Mouse (Mus musculus) intestine, embryonic 14.5 days (tissue): ENCODE data around the gene Prss54. TPM values are rescaled to one million over a fixed set of nuclear protein-coding genes. Genes with fewer than 3 reads are reported as not detected.

Source experiments
- ATAC-seq: fragments of 200-750 bp; cut with Nextera tagmentation; replicated peaks from 2 replicates; pipeline ENCODE4 v1.8.0; 2017; ENCODE audit warnings: low read depth, moderate number of reproducible peaks, moderate TSS enrichment, moderate library complexity; ENCODE audit not compliant: low FRiP score, low TSS enrichment
- DNase-seq: peaks from one replicate; pipeline ENCODE4 v3.0.0-alpha.2; 2018; ENCODE audit warnings: low spot score
- H3K27ac ChIP-seq: fragments of 300-500 bp; sonication (generic); 2 replicates; pipeline ENCODE4 v1.5.1; 2014; ENCODE audit warnings: low read depth, mild to moderate bottlenecking, control low read depth
- H3K27me3 ChIP-seq: fragments of 300-500 bp; sonication (generic); replicated peaks from 2 replicates; pipeline ENCODE4 v1.6.1; 2014; ENCODE audit warnings: low read length, control low read depth; ENCODE audit not compliant: control insufficient read depth, insufficient read depth
- H3K36me3 ChIP-seq: fragments of 300-500 bp; sonication (generic); 2 replicates; pipeline ENCODE4 v1.6.1; 2014; ENCODE audit warnings: low read length, control low read depth; ENCODE audit not compliant: control insufficient read depth, insufficient read depth
- H3K4me1 ChIP-seq: fragments of 300-500 bp; sonication (generic); replicated peaks from 2 replicates; pipeline ENCODE4 v1.6.1; 2014; ENCODE audit warnings: low read length, control low read depth, mixed read lengths; ENCODE audit not compliant: control insufficient read depth, insufficient read depth
- H3K4me2 ChIP-seq: fragments of 300-500 bp; sonication (generic); 2 replicates; pipeline ENCODE4 v1.6.1; 2014; ENCODE audit warnings: low read length
- H3K4me3 ChIP-seq: fragments of 300-500 bp; sonication (generic); 2 replicates; pipeline ENCODE4 v1.5.1; 2014; ENCODE audit warnings: low read depth, low read length, control low read depth, mixed read lengths
- H3K9ac ChIP-seq: fragments of 300-500 bp; sonication (generic); 2 replicates; pipeline ENCODE4 v1.6.1; 2014; ENCODE audit warnings: mild to moderate bottlenecking, low read length
- H3K9me3 ChIP-seq: fragments of 300-500 bp; sonication (generic); 2 replicates; pipeline ENCODE4 v1.6.1; 2016; ENCODE audit warnings: low read length, control low read depth; ENCODE audit not compliant: control insufficient read depth
- WGBS: fragments of 180-500 bp; shearing (Covaris S2); extraction: QIAGEN DNeasy Blood & Tissue Kit; methylation state at CpG from one replicate; pipeline ENCODE4 v1.1.7; 2014; 5-methylcytosine and 5-hydroxymethylcytosine counted together
- polyA plus RNA-seq: library from polyadenylated mRNA; unstranded; fragments of >200 nt; fragmentation: Nextera tagmentation; extraction: Ambion mirVana; gene quantifications from 2 replicates; pipeline ENCODE4 v1.2.1, GENCODE M21; 2014

Prss54 gene
- polyA plus RNA-seq, 1 experiment from 2014 or later = not detected

- H3K9ac ChIP-seq = no peak overlapping the region
- H3K9me3 ChIP-seq = no peaks in the 10 kb centered on the region
- no peaks in the 10 kb centered on the region for H3K36me3 ChIP-seq
- no peak overlapping the region for H3K27ac ChIP-seq
- no peaks in the 10 kb centered on the region for H3K27me3 ChIP-seq
- DNase-seq = no peak
- no peak for ATAC-seq
- no peak overlapping the region for H3K4me3 ChIP-seq
- no peak overlapping the region for H3K4me2 ChIP-seq
- 66% methylated on average over 10 of the region's 10 CpGs for WGBS
- no peaks in the 10 kb centered on the region for H3K4me1 ChIP-seq
These were observed 13.1 kb upstream of the Prss54 start for GRCm38 (mm10) chr8:95589282-95589681.

- Histone ChIP-seq H3K9me3 (no peaks in the 10 kb centered on the region), H3K36me3 (no peaks in the 10 kb centered on the region), H3K9ac (no peak overlapping the region), H3K4me3 (no peak overlapping the region), H3K4me2 (no peak overlapping the region), H3K27ac (no peak overlapping the region), H3K4me1 (no peaks in the 10 kb centered on the region), H3K27me3 (no peaks in the 10 kb centered on the region)
- DNase-seq (no peak), ATAC-seq (no peak)
- 82% methylated on average over 1 of the region's 1 CpGs for WGBS
These were observed 11.2 kb upstream of the Prss54 start for GRCm38 (mm10) chr8:95587339-95587738.

GRCm38 (mm10) chr8:95573146-95573545 lies 3.0 kb downstream of the Prss54 start:
- no peaks in the 10 kb centered on the region for H3K36me3 ChIP-seq
- ATAC-seq = no peak

GRCm38 (mm10) chr8:95566809-95567208 lies 9.3 kb downstream of the Prss54 start:
- Histone ChIP-seq H3K27ac (no peak overlapping the region), H3K4me1 (no peaks in the 10 kb centered on the region), H3K36me3 (no peaks in the 10 kb centered on the region), H3K9me3 (peaks cover 5% of the 10 kb centered on the region; the same call in 1 of the 2 replicates), H3K27me3 (no peaks in the 10 kb centered on the region), H3K9ac (no peak overlapping the region), H3K4me3 (no peak overlapping the region), H3K4me2 (no peak overlapping the region)
- no peak for ATAC-seq
- no peak for DNase-seq
- WGBS = 77% methylated on average over 6 of the region's 6 CpGs

More at GRCm38 (mm10) chr8:95573146-95573545, 3.0 kb downstream of the Prss54 start:
- DNase-seq = no peak
- H3K4me2 ChIP-seq = no peak overlapping the region
- no peaks in the 10 kb centered on the region for H3K27me3 ChIP-seq
- H3K27ac ChIP-seq = no peak overlapping the region
- no peaks in the 10 kb centered on the region for H3K4me1 ChIP-seq
- H3K9me3 ChIP-seq = peaks cover 5% of the 10 kb centered on the region; the same call in 1 of the 2 replicates
- H3K4me3 ChIP-seq = no peak overlapping the region
- H3K9ac ChIP-seq = no peak overlapping the region
- 87% methylated on average over 5 of the region's 5 CpGs for WGBS

- no peaks in the 10 kb centered on the region for H3K36me3 ChIP-seq
- peaks cover 5% of the 10 kb centered on the region; the same call in 1 of the 2 replicates for H3K9me3 ChIP-seq
- no peaks in the 10 kb centered on the region for H3K27me3 ChIP-seq
- no peaks in the 10 kb centered on the region for H3K4me1 ChIP-seq
- no peak overlapping the region for H3K27ac ChIP-seq
- ATAC-seq (no peak), DNase-seq (no peak)
- 62% methylated on average over 4 of the region's 4 CpGs for WGBS
- H3K4me3 ChIP-seq = no peak overlapping the region
- H3K4me2 ChIP-seq = no peak overlapping the region
- no peak overlapping the region for H3K9ac ChIP-seq
These were observed 9.9 kb downstream of the Prss54 start for GRCm38 (mm10) chr8:95566217-95566616.

GRCm38 (mm10) chr8:95555963-95556362 lies 20.2 kb downstream of the Prss54 start:
- Histone ChIP-seq H3K9me3 (no peaks in the 10 kb centered on the region), H3K27me3 (no peaks in the 10 kb centered on the region), H3K9ac (no peak overlapping the region), H3K27ac (no peak overlapping the region), H3K4me2 (no peak overlapping the region), H3K4me1 (no peaks in the 10 kb centered on the region), H3K4me3 (no peak overlapping the region), H3K36me3 (no peaks in the 10 kb centered on the region)
- ATAC-seq (no peak), DNase-seq (no peak)
- WGBS = 92% methylated on average over 2 of the region's 2 CpGs

GRCm38 (mm10) chr8:95551577-95551976 lies 24.6 kb downstream of the Prss54 start:
- Histone ChIP-seq H3K4me1 (no peaks in the 10 kb centered on the region), H3K27ac (no peak overlapping the region), H3K4me2 (no peak overlapping the region), H3K4me3 (no peak overlapping the region), H3K27me3 (no peaks in the 10 kb centered on the region), H3K9ac (no peak overlapping the region), H3K36me3 (no peaks in the 10 kb centered on the region), H3K9me3 (no peaks in the 10 kb centered on the region)
- ATAC-seq = no peak
- DNase-seq = no peak
- 74% methylated on average over 4 of the region's 4 CpGs for WGBS

- Histone ChIP-seq H3K4me2 (no peak overlapping the region), H3K4me1 (no peaks in the 10 kb centered on the region), H3K36me3 (no peaks in the 10 kb centered on the region), H3K4me3 (no peak overlapping the region), H3K27ac (no peak overlapping the region), H3K27me3 (no peaks in the 10 kb centered on the region), H3K9me3 (no peaks in the 10 kb centered on the region), H3K9ac (no peak overlapping the region)
- ATAC-seq (no peak), DNase-seq (no peak)
- WGBS = 62% methylated on average over 16 of the region's 16 CpGs
These were observed 26.0 kb downstream of the Prss54 start for GRCm38 (mm10) chr8:95549871-95550829.

GRCm38 (mm10) chr8:95547931-95548330 lies 28.2 kb downstream of the Prss54 start:
- H3K27ac ChIP-seq = no peak overlapping the region
- H3K9me3 ChIP-seq = no peaks in the 10 kb centered on the region
- H3K4me2 ChIP-seq = no peak overlapping the region
- H3K27me3 ChIP-seq = no peaks in the 10 kb centered on the region
- ATAC-seq = no peak
- no peaks in the 10 kb centered on the region for H3K4me1 ChIP-seq
- H3K9ac ChIP-seq = no peak overlapping the region
- DNase-seq = no peak
- WGBS = 66% methylated on average over 8 of the region's 8 CpGs
- H3K4me3 ChIP-seq = no peak overlapping the region
- no peaks in the 10 kb centered on the region for H3K36me3 ChIP-seq
